Mouse (Mus musculus) liver, postnatal 0 days (tissue): ENCODE measurements around the gene Flvcr2.

ENCODE experiments used
- CTCF ChIP-seq: sonication (generic); IDR thresholded peaks from 2 replicates; pipeline ENCODE4 v1.5.1; 2016; ENCODE audit warnings: antibody characterized with exemption, low read depth
- EP300 ChIP-seq: IDR thresholded peaks from 2 replicates; pipeline ENCODE4 v1.6.1; 2016; ENCODE audit warnings: antibody characterized with exemption, low read depth, mild to moderate bottlenecking

GRCm38 (mm10) chr12:85728181-85728580, 18.2 kb upstream of the Flvcr2 start:
- TF ChIP-seq CTCF (no peak), EP300 (no peak)
